Mouse (Mus musculus): ENCODE measurements around the gene Ubl4b.

Gene Ubl4b

GRCm38 (mm10) chr3:107567766-107568165 lies 12.9 kb upstream of the Ubl4b start:
- no peak for DNase-seq (ENCODE audit: low spot score)

- no peak for DNase-seq (ENCODE audit: low spot score)
Measured at GRCm38 (mm10) chr3:107565331-107565730, 10.5 kb upstream of the Ubl4b start.

- no peak for DNase-seq (ENCODE audit: low spot score)
Measured at GRCm38 (mm10) chr3:107563880-107564279, 9.0 kb upstream of the Ubl4b start.

DNA sequence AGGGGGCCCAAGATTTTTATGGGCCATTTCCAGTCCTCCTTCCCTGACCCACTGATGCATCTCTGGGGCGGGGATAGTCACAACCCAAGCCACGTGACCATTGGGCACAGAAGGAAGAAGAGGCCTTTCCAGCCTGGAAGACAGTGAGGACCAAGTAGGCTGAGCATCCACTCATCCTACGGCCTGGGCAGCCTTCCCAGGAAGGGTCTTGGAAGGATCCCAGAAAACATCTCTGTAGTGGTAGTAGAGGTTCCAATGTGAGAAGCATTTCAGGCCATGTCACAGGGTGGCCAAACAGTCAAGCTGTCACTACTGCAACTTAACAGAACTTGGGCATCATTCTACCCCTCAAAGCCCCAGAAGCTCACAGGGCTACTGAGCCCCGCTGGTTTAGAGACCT lies 7.7 kb upstream of the Ubl4b start:
- DNase-seq (ENCODE audit: low spot score): no peak

DNA sequence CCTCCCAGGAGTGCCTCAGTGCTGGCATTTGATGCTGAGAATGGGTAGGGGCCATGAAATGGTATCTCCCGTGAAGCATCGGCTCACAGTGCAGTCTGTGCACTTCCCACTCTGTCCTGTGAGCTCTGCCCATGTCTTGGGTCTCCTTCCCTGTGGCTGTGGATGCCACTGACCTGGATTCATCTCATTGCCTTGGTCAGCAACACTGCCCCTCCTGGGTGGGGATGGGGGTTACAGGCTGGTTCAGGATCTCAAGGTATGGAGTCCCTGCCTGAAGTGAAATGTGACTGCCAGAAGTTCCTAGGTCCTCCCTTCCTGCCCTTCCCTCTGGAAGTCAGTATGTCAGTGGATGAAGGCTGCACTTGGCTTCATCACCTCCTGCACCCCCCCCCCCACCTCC lies 7.2 kb upstream of the Ubl4b start:
- no peak for DNase-seq (ENCODE audit: low spot score)

DNA sequence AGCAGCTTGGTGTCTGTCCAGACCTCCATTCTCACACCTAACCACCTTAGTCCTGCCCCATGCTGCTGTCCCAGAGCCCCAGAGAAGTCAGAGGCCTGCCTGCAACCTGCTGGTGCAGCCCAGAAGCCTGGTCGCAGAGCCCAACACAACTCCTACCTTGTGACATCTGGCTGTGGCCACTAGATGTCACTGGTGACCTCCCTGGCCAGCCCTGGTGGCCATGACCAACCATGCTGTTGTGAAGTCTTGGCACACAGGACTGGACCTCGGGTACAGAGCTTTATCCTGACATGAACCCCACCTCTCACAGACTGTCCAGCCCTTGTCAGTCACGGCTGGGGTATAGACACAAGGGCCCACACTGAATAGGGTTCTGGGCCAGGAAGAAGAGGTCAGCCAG lies 4.3 kb upstream of the Ubl4b start:
- DNase-seq (ENCODE audit: low spot score): peak; percentile 26

DNA sequence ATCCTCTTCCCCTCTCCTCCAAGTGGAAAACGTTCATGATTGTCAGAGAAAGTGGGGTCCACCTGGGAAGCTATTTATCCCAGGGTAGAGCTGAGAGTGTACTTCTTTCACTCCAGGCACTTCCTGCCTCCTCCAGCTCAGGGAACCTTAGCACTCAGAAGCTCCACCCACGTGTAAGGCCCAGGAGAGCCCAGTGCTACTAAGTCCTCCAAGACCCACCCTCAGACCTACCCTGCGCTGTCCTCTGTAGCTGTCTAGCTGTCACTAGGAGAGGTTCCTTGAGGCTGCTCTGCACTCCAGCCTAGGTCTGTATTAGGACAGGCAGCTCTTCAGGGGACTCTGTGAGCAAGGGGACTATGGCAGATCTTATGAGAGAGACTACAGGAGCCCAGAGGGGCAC lies 3.9 kb upstream of the Ubl4b start:
- no peak for DNase-seq (ENCODE audit: low spot score)

DNA sequence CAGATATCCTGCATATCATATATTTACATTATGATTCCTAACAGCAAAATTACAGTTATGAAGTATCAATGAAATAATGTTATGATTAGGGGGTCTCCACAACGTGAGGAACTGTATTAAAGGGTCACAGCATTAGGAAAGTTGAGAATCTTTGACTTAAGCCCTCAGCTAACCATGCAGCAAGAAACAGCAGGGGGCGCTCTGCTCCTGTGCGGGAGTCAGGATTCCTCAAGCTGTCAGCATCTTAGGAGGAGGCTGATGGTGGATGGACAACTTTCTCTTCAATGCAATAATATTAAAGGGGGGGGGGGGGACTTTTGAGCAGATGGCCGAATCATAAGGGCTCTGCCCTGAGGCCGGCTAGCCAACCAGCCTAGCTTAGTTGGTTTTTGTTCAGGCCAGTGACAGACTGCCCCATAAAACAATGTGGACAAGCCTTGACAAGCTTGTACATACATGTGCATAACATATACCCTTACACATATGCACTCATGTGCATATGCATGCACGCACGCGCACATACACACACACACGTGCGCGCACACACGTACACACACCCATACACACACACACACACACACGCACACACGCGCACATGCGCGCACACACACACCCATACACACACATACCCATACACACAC lies 4.3 kb downstream of the Ubl4b start:
- DNase-seq (ENCODE audit: low spot score): no peak

GRCm38 (mm10) chr3:107546956-107547355 lies 7.9 kb downstream of the Ubl4b start:
- DNase-seq (ENCODE audit: low spot score): no peak

DNA sequence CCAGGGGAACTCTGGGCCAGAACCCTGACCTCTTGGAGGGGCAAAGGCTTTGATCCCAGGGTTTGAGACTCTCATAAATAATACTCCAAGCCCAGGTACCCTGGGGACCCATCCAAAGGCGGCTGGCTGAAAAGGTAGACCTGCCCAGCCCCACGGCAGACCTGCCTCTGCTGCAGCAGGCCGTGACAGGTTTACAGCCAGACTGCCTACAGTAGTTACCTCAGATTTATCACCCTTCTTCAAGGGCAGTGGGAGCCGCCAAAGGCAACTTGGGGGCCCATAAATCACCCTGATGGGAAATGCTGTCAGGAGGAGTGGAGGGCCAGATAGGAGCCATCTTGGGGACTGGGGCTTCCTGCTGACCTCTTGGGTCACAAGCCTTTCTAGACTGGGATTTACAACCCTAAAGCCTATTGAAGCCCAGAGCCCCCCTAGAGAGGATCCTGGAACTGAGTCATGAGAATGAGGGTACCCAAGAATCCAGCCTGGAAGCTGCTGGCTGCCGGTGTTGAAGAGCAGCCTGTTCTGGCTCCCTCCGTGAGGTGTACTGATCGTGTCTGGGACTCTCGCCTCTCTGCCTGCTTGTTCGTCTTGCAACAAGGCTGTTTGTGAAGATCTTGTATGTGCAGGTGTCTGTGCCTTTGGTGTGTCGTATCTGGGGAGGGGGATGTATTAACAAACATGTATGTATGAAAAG lies 9.0 kb downstream of the Ubl4b start:
- DNase-seq (ENCODE audit: low spot score): no peak

DNA sequence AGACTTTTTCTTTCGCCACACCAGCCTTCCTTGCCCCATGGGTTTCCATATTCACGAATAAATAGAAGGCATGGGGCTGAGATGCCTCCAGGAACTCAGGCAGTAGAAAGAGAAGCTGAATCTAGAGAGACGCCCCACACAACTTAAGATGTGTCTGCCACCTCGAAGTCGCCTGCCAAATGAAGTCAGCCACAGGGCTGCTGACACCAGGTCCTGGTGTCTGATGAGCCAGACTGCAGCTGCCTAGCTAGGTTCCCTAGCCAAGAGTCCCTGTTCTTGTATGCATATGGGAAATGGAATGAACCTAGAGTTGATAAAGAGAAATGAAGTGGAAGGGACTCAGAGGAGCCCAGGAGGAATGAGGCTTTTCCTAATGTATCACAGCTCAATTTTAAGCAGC lies 9.6 kb downstream of the Ubl4b start:
- no peak for DNase-seq (ENCODE audit: low spot score)

- no peak for DNase-seq (ENCODE audit: low spot score)
Measured at GRCm38 (mm10) chr3:107543158-107544080, 11.5 kb downstream of the Ubl4b start.

- DNase-seq (ENCODE audit: low spot score): no peak
Measured at GRCm38 (mm10) chr3:107542584-107542983, 12.3 kb downstream of the Ubl4b start.

DNA sequence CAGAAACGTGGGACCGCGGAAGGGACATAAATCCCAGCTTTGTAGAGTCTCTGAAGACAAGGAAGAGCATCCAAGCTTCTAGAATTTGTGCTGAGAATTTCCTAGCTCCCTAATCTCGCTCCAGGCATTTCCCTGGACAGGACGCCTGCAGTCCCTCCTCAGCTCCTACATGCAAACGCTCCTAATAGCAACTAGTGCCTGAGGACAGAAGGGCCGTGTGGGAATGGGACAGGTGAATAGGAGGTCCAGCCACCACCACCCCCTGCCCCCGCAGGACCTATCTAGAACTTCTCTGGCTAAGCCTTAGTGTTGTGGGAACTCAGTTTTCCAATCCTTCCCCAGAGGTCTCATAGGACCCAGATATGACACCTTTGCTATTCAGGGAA lies 17.4 kb downstream of the Ubl4b start:
- DNase-seq (ENCODE audit: low spot score): no peak

GRCm38 (mm10) chr3:107536810-107537503 lies 17.9 kb downstream of the Ubl4b start:
- DNase-seq (ENCODE audit: low spot score): peak; percentile 79

DNA sequence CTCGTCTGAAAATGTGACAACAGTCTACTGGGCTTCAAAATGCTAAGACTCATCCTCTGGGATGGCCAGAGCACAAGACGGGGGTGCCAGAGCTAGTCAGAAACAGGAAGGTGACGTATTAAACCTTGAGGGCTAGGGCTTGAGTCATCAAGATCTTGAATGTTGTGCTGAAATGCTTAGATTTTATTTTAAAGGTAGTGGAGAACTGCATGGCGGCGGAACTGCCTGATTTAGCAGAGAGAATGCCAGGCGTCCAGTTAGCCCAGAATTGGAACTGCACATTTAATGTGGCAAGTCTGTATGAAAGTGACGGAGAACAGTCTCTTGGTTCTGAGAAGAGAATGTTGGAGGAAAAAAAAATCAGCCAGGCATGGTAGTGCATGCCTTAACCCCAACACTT lies 19.9 kb downstream of the Ubl4b start:
- no peak for DNase-seq (ENCODE audit: low spot score)

DNA sequence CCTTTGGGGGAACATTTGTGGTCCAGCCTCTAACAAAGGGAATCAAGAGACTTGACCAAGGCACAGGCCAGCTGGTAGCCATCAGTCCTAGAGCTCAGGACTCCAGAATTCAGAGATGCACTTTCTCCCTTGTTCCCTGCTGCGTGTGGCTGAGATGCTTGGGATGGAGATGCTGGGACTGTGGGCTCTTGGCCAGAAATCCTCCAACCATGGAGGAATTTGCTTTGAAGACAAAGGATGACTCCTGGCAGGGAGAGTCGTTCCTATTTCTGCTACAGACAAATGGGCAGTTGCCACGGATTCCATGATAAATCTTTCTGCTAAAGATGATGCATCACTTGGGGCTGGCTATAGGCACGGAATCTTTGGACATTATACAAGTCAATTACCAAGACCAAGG lies 21.3 kb downstream of the Ubl4b start:
- no peak for DNase-seq (ENCODE audit: low spot score)

- DNase-seq (ENCODE audit: low spot score): no peak
Measured at GRCm38 (mm10) chr3:107530581-107530980, 24.3 kb downstream of the Ubl4b start.

DNA sequence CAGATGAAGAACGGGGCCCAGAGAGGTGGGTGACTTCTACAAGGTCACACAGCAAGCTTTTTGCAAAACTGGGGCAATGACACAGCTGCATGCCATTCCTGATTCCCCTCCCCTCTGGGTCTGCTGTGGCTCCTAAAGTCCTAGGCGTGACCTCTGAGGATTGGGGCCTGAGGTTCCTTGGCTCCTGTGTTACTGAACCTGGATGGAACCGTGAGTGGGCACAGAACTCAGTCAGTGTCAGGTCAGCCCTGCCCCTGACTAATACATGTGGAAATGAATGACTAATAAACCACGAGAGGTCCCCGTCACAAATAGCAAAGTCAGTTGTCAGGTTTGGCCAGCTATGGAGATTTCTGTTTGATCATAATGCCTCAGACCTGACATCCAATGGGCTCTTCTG lies 25.7 kb downstream of the Ubl4b start:
- no peak for DNase-seq (ENCODE audit: low spot score)

DNA sequence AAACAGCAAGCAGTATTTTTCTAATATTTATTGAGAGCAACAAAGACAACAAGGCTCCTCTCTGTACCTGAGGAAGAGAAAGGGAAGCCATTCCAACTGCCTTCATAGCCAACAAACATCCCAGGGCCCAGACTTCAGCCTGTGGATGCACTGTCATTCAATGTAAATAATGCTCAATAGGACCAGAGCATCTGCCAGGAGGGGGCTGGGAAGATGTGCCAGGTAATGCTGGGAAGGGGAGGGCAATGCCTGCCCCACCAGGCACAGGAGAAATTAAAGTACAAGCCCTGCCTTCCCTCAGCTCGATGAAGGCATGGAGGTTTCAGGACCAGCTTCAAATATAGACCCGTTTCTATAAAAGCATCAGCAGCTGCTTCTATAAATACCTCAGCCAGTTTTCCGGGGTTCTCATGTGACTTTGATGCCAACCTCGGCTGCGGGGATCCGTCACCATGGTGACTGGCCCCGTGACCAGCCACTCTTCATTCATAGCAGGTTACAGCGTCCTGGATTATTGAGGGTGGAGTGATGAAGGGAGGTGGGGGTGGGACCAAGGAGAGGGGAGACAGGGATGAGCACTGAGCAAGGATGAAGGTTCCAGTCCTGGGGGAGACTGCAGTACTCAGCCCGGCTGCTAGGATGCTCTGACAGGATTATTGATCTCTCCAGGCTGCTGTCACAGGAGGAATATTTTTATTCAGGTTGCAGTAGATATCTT lies 26.3 kb downstream of the Ubl4b start:
- peak; percentile 83 for DNase-seq (ENCODE audit: low spot score)

- no peak for DNase-seq (ENCODE audit: low spot score)
Measured at GRCm38 (mm10) chr3:107524547-107524946, 30.3 kb downstream of the Ubl4b start.

DNA sequence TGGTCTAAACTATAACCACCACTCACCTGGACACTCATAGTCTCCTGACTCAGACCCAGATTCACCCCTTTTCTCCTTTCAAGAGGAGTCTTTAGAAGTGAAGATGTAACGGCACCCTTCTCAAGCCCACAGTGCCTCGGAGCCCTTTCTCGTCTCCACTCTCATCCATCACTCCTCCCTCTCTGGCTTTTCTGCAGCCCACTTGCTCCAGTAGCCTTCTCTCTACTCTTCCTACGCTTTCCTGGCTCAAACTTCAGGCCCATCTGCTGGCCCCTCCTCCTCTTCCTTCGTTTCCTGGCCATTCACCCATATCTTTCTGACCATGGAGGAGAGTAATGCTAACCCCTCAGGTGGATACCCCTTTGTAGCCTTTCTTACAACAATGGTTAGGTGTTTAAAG lies 33.9 kb downstream of the Ubl4b start:
- DNase-seq (ENCODE audit: low spot score): no peak

All from left cerebral cortex, adult 11 months (tissue).